Mouse (Mus musculus) liver (tissue): ENCODE results near the gene Sowaha.

ENCODE experiments used
- DNase-seq: peaks from one replicate; pipeline ENCODE4 v3.0.0-alpha.2; 2020; ENCODE audit warnings: mixed read lengths

Gene Sowaha

GRCm38 (mm10) chr11:53479783-53480301, at the start of gene Sowaha, which contains the start of gene Gm9945:
Sowaha (minus strand) TSS chr11:53480274.
Gm9945 (plus strand) TSS chr11:53480166.
- peak; percentile 82 for DNase-seq

- no peak for DNase-seq
Observed at GRCm38 (mm10) chr11:53529253-53529557, 49.1 kb upstream of the Sowaha start.

- no peak for DNase-seq
Observed at GRCm38 (mm10) chr11:53528397-53529252, 48.6 kb upstream of the Sowaha start.

GRCm38 (mm10) chr11:53525461-53525860, 45.4 kb upstream of the Sowaha start:
- DNase-seq, result no peak

- peak; percentile 70 for DNase-seq
Observed at GRCm38 (mm10) chr11:53524905-53525304, 44.8 kb upstream of the Sowaha start.

DNA sequence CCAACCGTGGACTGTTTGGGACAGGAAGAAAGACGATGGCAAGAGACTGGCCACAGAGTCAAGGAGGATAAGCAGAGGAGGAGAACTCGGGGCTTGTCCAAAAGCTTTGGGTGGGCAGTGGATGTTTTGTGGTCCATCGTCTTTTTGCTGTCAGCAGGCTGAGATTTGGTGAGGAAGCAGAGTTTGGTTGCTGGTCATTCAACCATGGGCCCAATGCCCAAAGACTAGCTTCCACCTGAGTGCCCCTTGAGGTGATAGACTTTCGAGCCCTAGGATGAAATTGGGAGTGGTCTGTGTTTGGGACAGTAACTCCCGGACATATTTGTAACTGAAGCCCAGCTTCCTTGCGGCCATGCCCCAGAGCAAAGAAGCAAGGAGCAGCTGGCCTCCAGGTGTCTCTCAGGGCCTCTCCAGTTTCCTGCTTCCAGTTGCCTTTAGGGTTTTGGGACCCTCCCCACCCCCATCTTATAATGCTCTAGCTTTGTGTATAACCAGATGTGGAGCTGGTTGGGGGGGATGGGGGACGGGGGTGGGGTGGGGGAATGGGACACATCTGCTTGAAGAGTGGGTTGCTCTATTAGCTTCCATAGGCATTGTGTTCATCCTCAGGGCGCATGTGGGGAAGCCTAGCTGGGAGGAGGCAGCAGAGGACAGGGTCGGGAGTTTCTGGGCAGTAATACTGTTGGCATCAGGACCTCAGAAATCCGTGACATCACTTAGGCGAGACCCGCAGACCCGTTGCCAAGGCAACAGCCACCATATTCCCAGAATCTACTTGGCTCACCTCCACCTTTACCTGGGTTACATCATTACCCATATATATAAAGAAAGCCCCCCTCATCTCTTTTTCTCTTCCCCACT, 43.7 kb upstream of the Sowaha start:
- no peak for DNase-seq

DNA sequence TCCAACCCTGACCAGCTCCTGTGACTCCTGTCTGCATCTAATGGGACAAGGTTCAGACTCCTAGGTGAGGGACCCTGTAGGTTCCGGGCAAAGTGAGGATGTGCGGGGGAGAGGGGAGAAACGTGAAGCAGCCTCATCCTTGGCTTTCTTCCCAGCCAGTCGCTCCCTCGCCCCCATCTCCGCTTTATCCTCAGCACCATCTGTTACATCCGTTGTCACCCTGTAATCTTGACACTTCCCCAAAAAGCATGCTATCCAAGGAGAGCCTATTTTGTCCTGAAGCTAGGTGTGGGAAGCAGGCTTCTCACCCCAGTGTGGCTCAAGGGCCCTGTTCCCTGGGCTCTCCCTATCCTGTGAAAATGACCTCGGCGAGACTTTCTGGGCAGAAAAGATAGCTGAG, 42.9 kb upstream of the Sowaha start:
- no peak for DNase-seq

GRCm38 (mm10) chr11:53522362-53522761, 42.3 kb upstream of the Sowaha start:
- no peak for DNase-seq

DNA sequence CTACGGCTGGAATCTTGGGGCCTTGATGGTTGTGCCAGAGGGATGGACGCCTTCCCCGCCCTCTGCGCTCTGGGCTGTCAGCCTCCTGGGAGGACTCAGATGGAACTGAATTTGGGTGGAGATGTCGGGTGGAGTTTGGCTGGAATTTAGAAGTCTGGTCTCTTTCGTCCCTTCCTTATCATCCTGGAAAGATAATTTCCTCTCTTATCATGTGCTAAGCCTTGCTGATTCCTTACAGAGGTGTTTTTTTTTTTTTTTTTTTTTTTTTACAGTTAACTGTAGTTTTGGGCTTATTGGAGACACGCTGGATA, 41.7 kb upstream of the Sowaha start:
- DNase-seq, result peak; percentile 68

DNA sequence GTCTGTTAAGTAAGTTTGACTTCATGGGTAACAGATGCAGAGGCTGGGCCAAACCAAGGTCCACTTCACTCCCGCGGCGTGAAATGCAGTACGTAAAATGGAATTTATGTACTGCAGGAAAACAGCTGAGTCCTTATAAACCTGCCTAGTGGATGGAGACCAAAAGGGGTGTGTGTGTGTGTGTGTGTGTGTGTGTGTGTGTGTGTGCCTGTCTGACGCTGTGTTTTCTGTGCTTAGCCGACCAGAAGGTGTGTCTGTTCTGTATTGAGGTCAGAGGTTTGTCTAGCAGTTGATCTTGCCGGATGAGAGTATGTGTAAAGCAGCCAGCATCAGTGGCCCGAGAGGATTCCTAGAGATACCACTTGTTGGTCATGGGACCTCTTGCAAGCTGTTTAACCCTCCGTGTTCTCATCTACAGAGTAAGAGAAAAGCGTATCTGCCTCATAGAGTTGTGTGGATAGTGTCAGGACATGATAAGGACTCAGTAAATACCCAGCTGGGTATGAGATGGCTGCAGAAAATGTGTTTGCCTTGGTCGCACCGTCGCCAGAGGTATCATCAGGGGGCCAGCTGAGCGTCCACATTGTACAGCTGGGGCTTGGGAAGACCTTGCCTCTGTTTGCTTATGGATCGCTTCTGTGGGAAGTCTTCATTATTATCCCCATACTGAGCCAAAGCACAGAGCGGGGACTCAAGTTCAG, 41.2 kb upstream of the Sowaha start:
- DNase-seq, result peak; percentile 40

DNA sequence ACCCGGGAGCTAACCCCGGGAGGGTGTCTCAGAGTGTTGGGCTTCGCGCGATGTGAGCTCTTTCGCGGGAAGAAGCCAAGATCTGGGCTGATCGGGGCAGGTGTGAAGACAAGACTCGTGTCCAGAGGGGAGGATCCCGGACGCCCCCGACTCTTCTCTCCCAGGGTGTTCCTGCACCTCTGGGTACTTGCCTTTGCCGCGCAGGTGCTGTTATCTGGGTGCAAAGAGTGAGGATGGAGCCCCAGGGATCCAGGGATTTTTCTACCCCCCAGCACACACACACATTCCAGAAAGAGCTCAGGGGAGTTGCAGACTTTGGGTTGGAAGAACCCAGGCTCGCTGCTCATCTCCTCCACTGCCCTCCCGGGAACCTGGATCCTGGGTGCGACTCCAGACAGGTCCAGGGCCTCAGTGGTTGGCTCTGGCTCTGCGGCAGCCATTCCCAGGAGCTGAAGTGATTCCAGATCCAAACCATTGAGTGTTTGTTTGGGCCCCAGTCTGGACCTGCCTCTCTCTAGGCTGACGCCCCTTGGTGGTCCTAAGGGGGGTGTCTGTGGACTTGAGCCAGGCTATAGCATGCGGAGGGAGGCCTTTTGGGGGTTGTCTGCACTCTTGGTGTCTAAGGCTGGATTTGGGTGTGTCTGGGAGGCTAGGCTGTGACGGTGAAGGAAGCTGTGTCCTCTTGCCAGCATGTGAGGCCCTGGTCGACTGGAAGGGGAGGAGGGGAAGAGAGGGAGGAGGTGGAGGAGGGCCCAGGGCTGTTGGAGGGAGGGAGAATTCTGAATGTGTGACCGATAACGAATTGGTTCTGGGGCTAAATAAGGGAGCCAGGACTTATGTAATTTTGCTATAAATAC, 40.3 kb upstream of the Sowaha start:
- peak; percentile 88 for DNase-seq

GRCm38 (mm10) chr11:53519207-53520121, 39.4 kb upstream of the Sowaha start, which contains the start of gene Sept8:
Sept8 (plus strand) TSS chr11:53519257.
- DNase-seq, result peak; percentile 85

- DNase-seq, result peak; percentile 67
Observed at GRCm38 (mm10) chr11:53518759-53519158, 38.7 kb upstream of the Sowaha start.

- DNase-seq, result peak; percentile 74
Observed at GRCm38 (mm10) chr11:53516775-53517627, 36.9 kb upstream of the Sowaha start.

DNA sequence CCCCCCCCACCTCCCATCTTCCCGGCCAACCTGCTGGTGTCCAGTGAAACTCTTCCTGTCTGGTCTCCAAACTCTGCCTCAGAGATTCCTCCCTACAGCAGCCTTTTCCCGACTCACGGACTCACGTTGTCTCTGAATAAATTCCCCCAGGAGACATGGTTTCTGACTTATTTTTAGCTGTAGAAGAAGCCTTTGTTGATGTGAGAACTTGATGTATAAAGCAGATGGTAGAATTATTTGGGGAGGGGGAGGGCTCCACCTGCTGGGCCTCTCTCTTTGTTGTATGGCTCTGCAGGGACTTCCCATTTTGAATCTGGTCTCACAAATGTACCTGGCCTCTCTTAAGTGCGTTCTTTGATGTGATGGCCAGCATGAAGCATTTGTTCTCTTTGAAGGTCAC, 30.3 kb upstream of the Sowaha start:
- DNase-seq, result no peak

- no peak for DNase-seq
Observed at GRCm38 (mm10) chr11:53508591-53508990, 28.5 kb upstream of the Sowaha start.

- no peak for DNase-seq
Observed at GRCm38 (mm10) chr11:53508152-53508551, 28.1 kb upstream of the Sowaha start.

GRCm38 (mm10) chr11:53507098-53507805, 27.2 kb upstream of the Sowaha start:
- no peak for DNase-seq

DNA sequence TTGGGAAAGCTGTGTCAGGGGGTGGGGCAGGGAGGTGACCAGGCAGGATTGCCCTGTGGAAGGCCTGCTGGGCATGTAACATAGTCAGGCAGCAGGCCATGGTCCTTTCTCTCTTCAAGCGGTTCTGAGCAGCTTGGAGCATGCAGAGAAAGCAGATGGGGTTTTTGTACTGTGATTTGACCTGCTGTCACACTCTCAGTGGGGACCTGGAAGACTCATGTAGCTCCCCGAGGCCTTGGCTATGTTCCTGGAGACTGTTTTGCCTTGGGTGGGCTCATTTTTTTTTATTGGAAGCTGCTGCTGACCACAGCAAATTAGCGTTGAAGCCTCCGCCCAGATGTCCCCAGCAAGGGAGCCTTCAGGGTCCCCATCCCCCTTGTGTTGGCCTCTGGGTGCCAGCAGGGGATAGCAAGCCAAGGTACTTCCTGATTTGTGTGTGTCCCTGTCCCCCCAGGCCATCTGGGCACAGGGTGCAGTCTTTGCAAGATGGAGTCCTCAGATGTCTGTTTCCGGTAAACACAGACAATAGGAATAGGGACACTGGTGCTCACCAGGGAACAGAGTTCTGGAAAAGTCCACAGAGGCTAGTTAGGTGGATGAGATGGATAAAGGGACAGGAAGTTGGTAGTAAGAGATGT, 25.1 kb upstream of the Sowaha start:
- no peak for DNase-seq
